17 mouse cellular contexts compared by ENCODE assay signal in genomic region chr3:84412920-84413319, GRCm38 (mm10).
A peak's percentile ranks its signal among the peaks of the same experiment; 100 is the strongest.
DNase-seq lines count a peak whose midpoint lies in the region; ATAC-seq and TF ChIP-seq lines count a peak whose summit lies in the region.
"Had no signal": no experiment of that assay in that cellular context is flagged by ENCODE, and none has a peak within 500 bp of the region (broad histone marks: within the 10 kb centered on the region; RNA-seq: fewer than 3 reads in every experiment).

No protein-coding gene starts in this region.

- no peak overlapping the region for H3K27ac ChIP-seq in intestine, embryonic 16.5 days (ENCODE audit: low read length)
- H3K27ac ChIP-seq in liver, embryonic 16.5 days (ENCODE audit: low read length): no peak overlapping the region
- H3K27ac ChIP-seq in heart, embryonic 11.5 days (ENCODE audit: low read depth, low read length): no peak overlapping the region
- H3K27ac ChIP-seq: hindbrain, embryonic 12.5 days; layer of hippocampus, adult 2 months; stomach, embryonic 15.5 days had no signal

- ATAC-seq in G1E (ENCODE audit: extremely low read depth, insufficient number of reproducible peaks, low FRiP score, poor library complexity, severe bottlenecking): no peak
- ATAC-seq in intestine, embryonic 16.5 days: peak; percentile 44
- ATAC-seq in liver, embryonic 16.5 days (ENCODE audit: low read depth): peak; percentile 46
- ATAC-seq in heart, embryonic 11.5 days (replicated peaks; ENCODE audit: insufficient number of reproducible peaks, low FRiP score, low TSS enrichment): no peak

- peak overlapping the region; percentile 49; the same call in 1 of the 2 replicates for H3K4me3 ChIP-seq in G1E (ENCODE audit: low read depth, low read length)
- no peak overlapping the region for H3K4me3 ChIP-seq in intestine, embryonic 16.5 days (ENCODE audit: low read length)
- H3K4me3 ChIP-seq in liver, embryonic 16.5 days (ENCODE audit: low read depth, low read length): no peak overlapping the region
- no peak overlapping the region for H3K4me3 ChIP-seq in heart, embryonic 11.5 days (ENCODE audit: low read depth, low read length)
- H3K4me3 ChIP-seq: embryonic facial prominence, embryonic 12.5 days; hindbrain, embryonic 12.5 days; layer of hippocampus, adult 2 months; myocyte; stomach, embryonic 15.5 days had no signal

- TF ChIP-seq CTCF in G1E (IDR thresholded peaks at IDR 0.05; ENCODE audit: low read depth, low read length): no peak

- H3K27me3 ChIP-seq in G1E (ENCODE audit: insufficient read depth, low read length): peaks cover 10% of the 10 kb centered on the region
- no peaks in the 10 kb centered on the region for H3K27me3 ChIP-seq in intestine, embryonic 16.5 days (replicated peaks; ENCODE audit: control insufficient read depth, insufficient read depth, low read length)
- H3K27me3 ChIP-seq in liver, embryonic 16.5 days (ENCODE audit: control insufficient read depth, insufficient read depth, low read depth, low read length): no peaks in the 10 kb centered on the region
- H3K27me3 ChIP-seq in heart, embryonic 11.5 days (ENCODE audit: control insufficient read depth, insufficient read depth, low read length): 0 out of 2 replicates have a peak, but pooled peaks cover 2% of the 10 kb centered on the region
- H3K27me3 ChIP-seq: embryonic facial prominence, embryonic 12.5 days; hindbrain, embryonic 12.5 days; stomach, embryonic 15.5 days had no signal

- 30% methylated on average over 5 of the region's 5 CpGs for WGBS in intestine, embryonic 16.5 days
- WGBS in liver, embryonic 16.5 days (ENCODE audit: insufficient replicate concordance): 15% methylated on average over 5 of the region's 5 CpGs
- 54% methylated on average over 5 of the region's 5 CpGs for WGBS in heart, embryonic 11.5 days (ENCODE audit: insufficient replicate concordance)

- no peak overlapping the region for H3K4me2 ChIP-seq in intestine, embryonic 16.5 days (ENCODE audit: low read depth, low read length)
- H3K4me2 ChIP-seq in liver, embryonic 16.5 days (ENCODE audit: low read depth, low read length): peak overlapping the region; percentile 12
- H3K4me2 ChIP-seq in heart, embryonic 11.5 days: no peak overlapping the region
- H3K4me2 ChIP-seq: embryonic facial prominence, embryonic 12.5 days; hindbrain, embryonic 12.5 days; stomach, embryonic 15.5 days had no signal

- H3K9ac ChIP-seq in intestine, embryonic 16.5 days (ENCODE audit: low read depth, low read length): no peak overlapping the region
- H3K9ac ChIP-seq in liver, embryonic 16.5 days (ENCODE audit: low read depth, low read length): 0 out of 2 replicates have a peak overlapping the region, but pooled peaks have one; percentile 13
- no peak overlapping the region for H3K9ac ChIP-seq in heart, embryonic 11.5 days (ENCODE audit: low read depth, low read length)
- H3K9ac ChIP-seq: embryonic facial prominence, embryonic 12.5 days; hindbrain, embryonic 12.5 days; stomach, embryonic 15.5 days had no signal

- DNase-seq in kidney, adult 8-10 months: peak; percentile 9 to 13
- no peak for DNase-seq in kidney, postnatal 25 days
- DNase-seq in G1E (ENCODE audit: low spot score): no peak
- no peak for DNase-seq in thymus, postnatal 4 days
- DNase-seq: adrenal gland, adult 2 months; B cell, adult 2 months; cerebellum, adult 11-12 months; lung, postnatal 10 days; retina, postnatal 1 day had no signal

- no peaks in the 10 kb centered on the region for H3K36me3 ChIP-seq in G1E (replicated peaks)
- H3K36me3 ChIP-seq in intestine, embryonic 16.5 days (ENCODE audit: control insufficient read depth, insufficient read depth, low read length): no peaks in the 10 kb centered on the region
- no peaks in the 10 kb centered on the region for H3K36me3 ChIP-seq in liver, embryonic 16.5 days (ENCODE audit: control insufficient read depth, insufficient read depth)
- no peaks in the 10 kb centered on the region for H3K36me3 ChIP-seq in heart, embryonic 11.5 days (ENCODE audit: control insufficient read depth, insufficient read depth, low read length)
- H3K36me3 ChIP-seq: embryonic facial prominence, embryonic 12.5 days; hindbrain, embryonic 12.5 days; stomach, embryonic 15.5 days had no signal

- H3K9me3 ChIP-seq in G1E (replicated peaks): no peaks in the 10 kb centered on the region
- no peaks in the 10 kb centered on the region for H3K9me3 ChIP-seq in intestine, embryonic 16.5 days (ENCODE audit: control insufficient read depth, low read length)
- H3K9me3 ChIP-seq in liver, embryonic 16.5 days (replicated peaks; ENCODE audit: control insufficient read depth, low read length): no peaks in the 10 kb centered on the region
- no peaks in the 10 kb centered on the region for H3K9me3 ChIP-seq in heart, embryonic 11.5 days (replicated peaks; ENCODE audit: control insufficient read depth, low read length)
- H3K9me3 ChIP-seq: embryonic facial prominence, embryonic 12.5 days; hindbrain, embryonic 12.5 days; stomach, embryonic 15.5 days had no signal

- H3K4me1 ChIP-seq in G1E (ENCODE audit: insufficient read depth, low read depth, low read length): peaks cover 59% of the 10 kb centered on the region
- peaks cover 16% of the 10 kb centered on the region for H3K4me1 ChIP-seq in intestine, embryonic 16.5 days (ENCODE audit: control insufficient read depth, insufficient read depth, low read length)
- H3K4me1 ChIP-seq in liver, embryonic 16.5 days (ENCODE audit: control insufficient read depth, low read depth, low read length): peaks cover 34% of the 10 kb centered on the region
- no peaks in the 10 kb centered on the region; the same call in 1 of the 2 replicates for H3K4me1 ChIP-seq in heart, embryonic 11.5 days (ENCODE audit: control insufficient read depth, insufficient read depth, low read length)

Comparison
In these comparisons a context has a peak if more than half of its experiments do, and no peak if none do; other contexts are left out.
1. DNase-seq: peak in kidney, adult 8-10 months (2 of 2); none in kidney, postnatal 25 days (0 of 2), G1E (single experiment) and thymus, postnatal 4 days (single experiment).
2. ATAC-seq: peak in intestine, embryonic 16.5 days (single experiment) and liver, embryonic 16.5 days (single experiment); none in G1E (single experiment) and heart, embryonic 11.5 days (single experiment).